Mouse (Mus musculus): Measurements from ENCODE around the gene Lgalsl.

GRCm38 (mm10) chr11:20858921-20859668, 28.2 kb upstream of the Lgalsl start:
- TF ChIP-seq CTCF (conservative IDR thresholded peaks at IDR 0.05; ENCODE audit: low read length) (no peak), POU5F1 (IDR thresholded peaks at IDR 0.05; ENCODE audit: borderline replicate concordance, low read length) (no peak)
